ENCODE assay signal across 11 mouse cellular contexts in genomic region chr13:83660722-83661121, GRCm38 (mm10).
DNase-seq lines count a peak whose midpoint lies in the region; ATAC-seq and TF ChIP-seq lines count a peak whose summit lies in the region.
"Had no signal": no experiment of that assay in that cellular context is flagged by ENCODE, and none has a peak within 500 bp of the region (broad histone marks: within the 10 kb centered on the region; RNA-seq: fewer than 3 reads in every experiment).

No protein-coding gene starts in this region.

- no peak for ATAC-seq in kidney, postnatal 0 days (replicated peaks; ENCODE audit: low FRiP score, low read depth)
- peak; percentile 56 for ATAC-seq in forebrain, embryonic 12.5 days (ENCODE audit: low FRiP score)
- peak; percentile 57; the same call in 1 of the 2 replicates for ATAC-seq in neural tube, embryonic 12.5 days (ENCODE audit: low FRiP score, low read depth)
- no peak for ATAC-seq in liver, embryonic 11.5 days (replicated peaks; ENCODE audit: low FRiP score)
- ATAC-seq: CD4-positive, CD25-positive, alpha-beta regulatory T cell, adult 4 months; liver, postnatal 0 days had no signal

- H3K27me3 ChIP-seq in kidney, postnatal 0 days (ENCODE audit: insufficient read depth, low read length): no peaks in the 10 kb centered on the region
- no peaks in the 10 kb centered on the region for H3K27me3 ChIP-seq in forebrain, embryonic 12.5 days
- no peaks in the 10 kb centered on the region for H3K27me3 ChIP-seq in neural tube, embryonic 12.5 days (replicated peaks)
- H3K27me3 ChIP-seq in liver, embryonic 11.5 days (replicated peaks; ENCODE audit: control insufficient read depth, insufficient read depth, low read length): no peaks in the 10 kb centered on the region

- TF ChIP-seq POLR2A in brain, embryonic 14.5 days (IDR thresholded peaks at IDR 0.05; ENCODE audit: borderline replicate concordance, extremely low read depth, insufficient read depth, insufficient read length, poor library complexity, severe bottlenecking): no peak

- H3K27ac ChIP-seq in kidney, postnatal 0 days: no peak overlapping the region
- peak overlapping the region; percentile 27 for H3K27ac ChIP-seq in forebrain, embryonic 12.5 days
- H3K27ac ChIP-seq in neural tube, embryonic 12.5 days: no peak overlapping the region
- H3K27ac ChIP-seq in liver, embryonic 11.5 days (ENCODE audit: low read depth, low read length): no peak overlapping the region

- no peak overlapping the region for H3K4me2 ChIP-seq in kidney, postnatal 0 days (ENCODE audit: low read length)
- peak overlapping the region; percentile 34 for H3K4me2 ChIP-seq in forebrain, embryonic 12.5 days
- no peak overlapping the region for H3K4me2 ChIP-seq in neural tube, embryonic 12.5 days (replicated peaks)
- H3K4me2 ChIP-seq in liver, embryonic 11.5 days: no peak overlapping the region

- H3K4me3 ChIP-seq in kidney, postnatal 0 days (replicated peaks; ENCODE audit: low read depth, low read length): no peak overlapping the region
- H3K4me3 ChIP-seq in forebrain, embryonic 12.5 days (replicated peaks): no peak overlapping the region
- no peak overlapping the region for H3K4me3 ChIP-seq in neural tube, embryonic 12.5 days
- H3K4me3 ChIP-seq in liver, embryonic 11.5 days (ENCODE audit: low read depth, low read length): no peak overlapping the region

- peak; percentile 39 for DNase-seq in kidney, postnatal 0 days (ENCODE audit: low spot score)
- no peak for DNase-seq in kidney, adult 11 months
- DNase-seq in brain, embryonic 14.5 days (ENCODE audit: low read depth): peak; percentile 87
- no peak for DNase-seq in liver, embryonic 11.5 days (ENCODE audit: low spot score)
- no peak for DNase-seq in right cerebral cortex, postnatal 36 days (ENCODE audit: low spot score in 2 of 2)
- no peak for DNase-seq in urinary bladder, postnatal 10 days (ENCODE audit: low spot score)
- DNase-seq: adrenal gland, adult 2 months; liver, postnatal 0 days had no signal

- H3K36me3 ChIP-seq in kidney, postnatal 0 days (ENCODE audit: insufficient read depth, low read length): no peaks in the 10 kb centered on the region
- H3K36me3 ChIP-seq in forebrain, embryonic 12.5 days (replicated peaks): no peaks in the 10 kb centered on the region
- H3K36me3 ChIP-seq in neural tube, embryonic 12.5 days: no peaks in the 10 kb centered on the region
- H3K36me3 ChIP-seq in liver, embryonic 11.5 days (ENCODE audit: control insufficient read depth, insufficient read depth, low read length): no peaks in the 10 kb centered on the region

- H3K4me1 ChIP-seq in kidney, postnatal 0 days (replicated peaks; ENCODE audit: insufficient read depth, low read length): no peaks in the 10 kb centered on the region
- peaks cover 17% of the 10 kb centered on the region for H3K4me1 ChIP-seq in forebrain, embryonic 12.5 days
- H3K4me1 ChIP-seq in neural tube, embryonic 12.5 days: 0 out of 2 replicates have a peak, but pooled peaks cover 6% of the 10 kb centered on the region
- no peaks in the 10 kb centered on the region for H3K4me1 ChIP-seq in liver, embryonic 11.5 days (replicated peaks; ENCODE audit: control insufficient read depth, insufficient read depth, low read length)

- TF ChIP-seq CTCF in kidney, postnatal 0 days (IDR thresholded peaks at IDR 0.05; ENCODE audit: low read depth): peak; percentile 49
- TF ChIP-seq CTCF in brain, embryonic 14.5 days (IDR thresholded peaks at IDR 0.05; ENCODE audit: borderline replicate concordance, extremely low read depth, insufficient read depth, insufficient read length): peak; percentile 36; the same call in 1 of the 2 replicates

- 67% methylated on average over 8 of the region's 8 CpGs for WGBS in kidney, postnatal 0 days
- WGBS in forebrain, embryonic 12.5 days: 36% methylated on average over 8 of the region's 8 CpGs
- 61% methylated on average over 8 of the region's 8 CpGs for WGBS in neural tube, embryonic 12.5 days
- WGBS in liver, embryonic 11.5 days: 74% methylated on average over 8 of the region's 8 CpGs

- no peak overlapping the region for H3K9ac ChIP-seq in kidney, postnatal 0 days (ENCODE audit: low read depth, low read length)
- H3K9ac ChIP-seq in forebrain, embryonic 12.5 days: no peak overlapping the region
- no peak overlapping the region for H3K9ac ChIP-seq in neural tube, embryonic 12.5 days
- H3K9ac ChIP-seq in liver, embryonic 11.5 days (ENCODE audit: low read depth, low read length): no peak overlapping the region
- H3K9ac ChIP-seq: liver, postnatal 0 days had no signal

- no peaks in the 10 kb centered on the region for H3K9me3 ChIP-seq in kidney, postnatal 0 days (replicated peaks; ENCODE audit: low read length)
- H3K9me3 ChIP-seq in forebrain, embryonic 12.5 days: no peaks in the 10 kb centered on the region
- no peaks in the 10 kb centered on the region for H3K9me3 ChIP-seq in neural tube, embryonic 12.5 days
- H3K9me3 ChIP-seq in liver, embryonic 11.5 days (ENCODE audit: control insufficient read depth, low read length): no peaks in the 10 kb centered on the region

Comparison
In these comparisons a context has a peak if more than half of its experiments do, and no peak if none do; other contexts are left out.
1. DNase-seq: peak in kidney, postnatal 0 days (single experiment) and brain, embryonic 14.5 days (single experiment); none in kidney, adult 11 months (single experiment), liver, embryonic 11.5 days (single experiment), right cerebral cortex, postnatal 36 days (0 of 2) and urinary bladder, postnatal 10 days (single experiment).
2. ATAC-seq: peak in forebrain, embryonic 12.5 days (single experiment) and neural tube, embryonic 12.5 days (single experiment); none in kidney, postnatal 0 days (single experiment) and liver, embryonic 11.5 days (single experiment).